Comparison of ENCODE assay signal across 28 mouse cellular contexts in the genomic region with DNA sequence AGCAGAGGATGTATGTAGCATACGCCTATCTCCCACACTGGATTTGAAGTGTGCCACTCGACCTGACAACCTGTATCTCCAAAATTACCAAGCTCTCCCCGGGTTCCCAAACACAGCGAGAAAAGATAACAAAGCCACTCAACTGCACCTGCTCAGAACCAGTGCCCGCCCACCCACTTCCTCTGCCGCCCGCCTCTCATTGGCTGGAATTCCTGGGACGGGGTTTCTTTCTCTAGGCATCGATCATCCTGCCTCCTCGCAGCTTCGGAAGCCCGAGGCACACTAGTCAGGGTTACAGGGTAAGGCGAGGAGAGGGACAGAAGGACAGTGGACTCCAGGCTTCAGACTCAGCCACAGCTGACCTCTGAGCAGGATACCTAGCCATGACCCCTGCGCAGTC. TPM values are rescaled to one million over a fixed set of nuclear protein-coding genes. Genes with fewer than 3 reads are reported as not detected.
DNase-seq lines count a peak whose midpoint lies in the region; ATAC-seq and TF ChIP-seq lines count a peak whose summit lies in the region.
"Had no signal": no experiment of that assay in that cellular context is flagged by ENCODE, and none has a peak within 500 bp of the region (broad histone marks: within the 10 kb centered on the region; RNA-seq: fewer than 3 reads in every experiment).

No protein-coding gene starts in this region.

- H3K27ac ChIP-seq in hindbrain, embryonic 10.5 days: 0 out of 2 replicates have a peak overlapping the region, but pooled peaks have one; percentile 40
- H3K27ac ChIP-seq in hindbrain, embryonic 12.5 days: no peak overlapping the region
- H3K27ac ChIP-seq in testis, adult 2 months (ENCODE audit: control insufficient read depth, insufficient read depth, low read depth, low read length): peak overlapping the region; percentile 55; the same call in 1 of the 2 replicates
- no peak overlapping the region for H3K27ac ChIP-seq in ES-Bruce4 (ENCODE audit: insufficient read depth, low read length)
- H3K27ac ChIP-seq: embryonic facial prominence, embryonic 13.5 days; embryonic facial prominence, embryonic 15.5 days; forebrain, embryonic 10.5 days; forebrain, embryonic 13.5 days; forebrain, embryonic 15.5 days had no signal

- TF ChIP-seq POLR2A in testis, adult 2 months (IDR thresholded peaks at IDR 0.05; ENCODE audit: control insufficient read depth, low read depth, low read length): no peak
- no peak for TF ChIP-seq POLR2A in ES-Bruce4 (IDR thresholded peaks at IDR 0.05; ENCODE audit: insufficient read depth, low read length)

- H3K9me3 ChIP-seq in hindbrain, embryonic 10.5 days: 0 out of 2 replicates have a peak, but pooled peaks cover 2% of the 10 kb centered on the region
- no peaks in the 10 kb centered on the region for H3K9me3 ChIP-seq in hindbrain, embryonic 12.5 days (replicated peaks)
- no peaks in the 10 kb centered on the region for H3K9me3 ChIP-seq in ES-Bruce4 (replicated peaks; ENCODE audit: control insufficient read depth, insufficient read depth, low read length, poor library complexity, severe bottlenecking)
- H3K9me3 ChIP-seq: embryonic facial prominence, embryonic 13.5 days; embryonic facial prominence, embryonic 15.5 days; forebrain, embryonic 10.5 days; forebrain, embryonic 13.5 days; forebrain, embryonic 15.5 days had no signal

- H3K9ac ChIP-seq in hindbrain, embryonic 12.5 days: no peak overlapping the region
- H3K9ac ChIP-seq in ES-Bruce4 (ENCODE audit: low read depth, poor library complexity, severe bottlenecking): peak overlapping the region; percentile 27; the same call in 1 of the 2 replicates
- H3K9ac ChIP-seq: embryonic facial prominence, embryonic 13.5 days; embryonic facial prominence, embryonic 15.5 days; forebrain, embryonic 13.5 days; forebrain, embryonic 15.5 days; forebrain, postnatal 0 days had no signal

- TF ChIP-seq EP300 in ES-Bruce4 (IDR thresholded peaks at IDR 0.05; ENCODE audit: insufficient read depth, low read depth, low read length): no peak

- no peak overlapping the region for H3K4me2 ChIP-seq in hindbrain, embryonic 12.5 days (replicated peaks)
- H3K4me2 ChIP-seq: embryonic facial prominence, embryonic 13.5 days; embryonic facial prominence, embryonic 15.5 days; forebrain, embryonic 13.5 days; forebrain, embryonic 15.5 days had no signal

- peaks cover 10% of the 10 kb centered on the region for H3K4me1 ChIP-seq in hindbrain, embryonic 10.5 days (replicated peaks)
- no peaks in the 10 kb centered on the region for H3K4me1 ChIP-seq in hindbrain, embryonic 12.5 days
- H3K4me1 ChIP-seq in testis, adult 2 months (ENCODE audit: control insufficient read depth, insufficient read depth, low read length): peaks cover 22% of the 10 kb centered on the region
- peaks cover 3% of the 10 kb centered on the region for H3K4me1 ChIP-seq in ES-Bruce4 (ENCODE audit: control insufficient read depth, insufficient read depth, low read length)
- H3K4me1 ChIP-seq: embryonic facial prominence, embryonic 13.5 days; forebrain, embryonic 13.5 days; forebrain, embryonic 15.5 days had no signal

- peaks cover 88% of the 10 kb centered on the region for H3K36me3 ChIP-seq in hindbrain, embryonic 10.5 days
- H3K36me3 ChIP-seq in hindbrain, embryonic 12.5 days: peaks cover 84% of the 10 kb centered on the region
- no peaks in the 10 kb centered on the region; the same call in 1 of the 2 replicates for H3K36me3 ChIP-seq in testis, adult 2 months (ENCODE audit: control insufficient read depth, insufficient read depth, low read length)
- H3K36me3 ChIP-seq in ES-Bruce4 (ENCODE audit: control insufficient read depth, insufficient read depth, low read length, poor library complexity, severe bottlenecking): no peaks in the 10 kb centered on the region

- no peak for ATAC-seq in hindbrain, embryonic 12.5 days (ENCODE audit: low FRiP score)
- ATAC-seq: forebrain, embryonic 13.5 days; forebrain, embryonic 15.5 days; forebrain, postnatal 0 days had no signal

- no peaks in the 10 kb centered on the region for H3K27me3 ChIP-seq in hindbrain, embryonic 10.5 days (ENCODE audit: insufficient read depth, poor library complexity, severe bottlenecking)
- H3K27me3 ChIP-seq in hindbrain, embryonic 12.5 days: no peaks in the 10 kb centered on the region
- H3K27me3 ChIP-seq in testis, adult 2 months (ENCODE audit: control insufficient read depth, insufficient read depth, low read length): no peaks in the 10 kb centered on the region
- H3K27me3 ChIP-seq in ES-Bruce4 (ENCODE audit: control insufficient read depth, insufficient read depth, low read length, poor library complexity, severe bottlenecking): no peaks in the 10 kb centered on the region
- H3K27me3 ChIP-seq: embryonic facial prominence, embryonic 13.5 days; embryonic facial prominence, embryonic 15.5 days; forebrain, embryonic 13.5 days; forebrain, embryonic 15.5 days had no signal

- H3K4me3 ChIP-seq in hindbrain, embryonic 10.5 days: no peak overlapping the region
- H3K4me3 ChIP-seq in hindbrain, embryonic 12.5 days: no peak overlapping the region
- H3K4me3 ChIP-seq in testis, adult 2 months (ENCODE audit: control insufficient read depth, low read depth, low read length): peak overlapping the region; percentile 75
- H3K4me3 ChIP-seq in ES-Bruce4 (ENCODE audit: low read depth, low read length): peak overlapping the region; percentile 10; the same call in 1 of the 2 replicates
- H3K4me3 ChIP-seq: embryonic facial prominence, embryonic 13.5 days; embryonic facial prominence, embryonic 15.5 days; erythroblast, embryonic 14.5 days; forebrain, embryonic 10.5 days; forebrain, embryonic 13.5 days; forebrain, embryonic 15.5 days had no signal

- DNase-seq in hindbrain, embryonic 10.5 days (ENCODE audit: low spot score): no peak
- no peak for DNase-seq in testis, postnatal 14 days (ENCODE audit: low spot score)
- DNase-seq in ZHBTc4 (ENCODE audit: low read depth, low spot score): peak; percentile 66
- DNase-seq in layer of hippocampus, postnatal 10 days (ENCODE audit: low spot score in 2 of 2): no peak
- DNase-seq in layer of hippocampus, postnatal 25 days (ENCODE audit: extremely low spot score in 1 of 2, low spot score in 1 of 2): no peak
- DNase-seq: adrenal gland, adult 2 months; adrenal gland, postnatal 10 days; adrenal gland, postnatal 25 days; cerebellum, adult 11 months; cerebellum, adult 18-20 months; cerebellum, adult 8-10 months; cerebellum, postnatal 14 days; embryo, embryonic 11 days; forebrain, postnatal 0 days had no signal

- no peak for TF ChIP-seq CTCF in testis, adult 2 months (IDR thresholded peaks at IDR 0.05; ENCODE audit: control insufficient read depth, insufficient read depth, insufficient replicate concordance, low read depth, low read length)
- TF ChIP-seq CTCF in ES-Bruce4 (IDR thresholded peaks at IDR 0.05; ENCODE audit: low read depth, low read length): no peak

- WGBS in hindbrain, embryonic 10.5 days: 84% methylated on average over 14 of the region's 14 CpGs
- 84% methylated on average over 14 of the region's 14 CpGs for WGBS in hindbrain, embryonic 12.5 days

RNA-seq across cellular contexts. Expression of gene Slc25a34, which starts 5.0 kb away (rescaled TPM):
- 0.10 TPM in 1 of 2 replicates, not detected in the other for polyA plus RNA-seq in hindbrain, embryonic 10.5 days (2016; fragmentation: Nextera tagmentation; extraction: Ambion mirVana)
- not detected in 2 replicates for polyA plus RNA-seq in hindbrain, embryonic 12.5 days (2016; fragmentation: Nextera tagmentation; extraction: Ambion mirVana)
- polyA plus RNA-seq in testis, adult 2 months (2012; rRNA removed): 2.2 and 2.9 TPM in 2 replicates
- polyA plus RNA-seq in ES-Bruce4 (2011; ENCODE audit: insufficient read depth, insufficient read length, low read depth, missing spikeins): 0.82 and 1.8 TPM in 2 replicates
- total RNA-seq in layer of hippocampus, postnatal 10 days (2021): 1 to 10 TPM; 2.4 TPM
- 1 to 10 TPM; 1.8 to 3.2 TPM for total RNA-seq in layer of hippocampus, postnatal 25 days (2021)
- total RNA-seq: MEL had no signal
- polyA plus RNA-seq: embryonic facial prominence, embryonic 11.5 days; embryonic facial prominence, embryonic 13.5 days; erythroblast, embryonic 14.5 days; forebrain, embryonic 10.5 days had no signal

RNA-seq across cellular contexts. Expression of gene Tmem82, which starts 10.2 kb away (rescaled TPM):
- 1.2 and 1.5 TPM in 2 replicates for polyA plus RNA-seq in hindbrain, embryonic 10.5 days (2016; fragmentation: Nextera tagmentation; extraction: Ambion mirVana)
- 0.29 and 0.50 TPM in 2 replicates for polyA plus RNA-seq in hindbrain, embryonic 12.5 days (2016; fragmentation: Nextera tagmentation; extraction: Ambion mirVana)
- polyA plus RNA-seq in testis, adult 2 months (2012; rRNA removed): 3.5 and 3.9 TPM in 2 replicates
- polyA plus RNA-seq in ES-Bruce4 (2011; ENCODE audit: insufficient read depth, insufficient read length, low read depth, missing spikeins): 3.4 and 4.5 TPM in 2 replicates
- under 1 TPM; 0.69 to 0.98 TPM for total RNA-seq in layer of hippocampus, postnatal 10 days (2021)
- total RNA-seq in layer of hippocampus, postnatal 25 days (2021): under 1 TPM; 0.44 to 0.45 TPM
- total RNA-seq: MEL had no signal
- polyA plus RNA-seq: C2C12 had no signal

RNA-seq across cellular contexts. Expression of gene Fblim1, which starts 22.8 kb away (rescaled TPM):
- polyA plus RNA-seq in hindbrain, embryonic 10.5 days (2016; fragmentation: Nextera tagmentation; extraction: Ambion mirVana): 33.7 and 34.4 TPM in 2 replicates
- polyA plus RNA-seq in hindbrain, embryonic 12.5 days (2016; fragmentation: Nextera tagmentation; extraction: Ambion mirVana): 49.1 and 57.9 TPM in 2 replicates
- 3.1 and 4.4 TPM in 2 replicates for polyA plus RNA-seq in testis, adult 2 months (2012; rRNA removed)
- 73.8 and 76.6 TPM in 2 replicates for polyA plus RNA-seq in ES-Bruce4 (2011; ENCODE audit: insufficient read depth, insufficient read length, low read depth, missing spikeins)
- 1 to 10 TPM; 4.6 to 5.0 TPM for total RNA-seq in layer of hippocampus, postnatal 10 days (2021)
- 1 to 10 TPM; 1.3 to 1.5 TPM for total RNA-seq in layer of hippocampus, postnatal 25 days (2021)
- total RNA-seq: common myeloid progenitor, adult 5-6 weeks; MEL had no signal

RNA-seq across cellular contexts. Expression of gene Plekhm2, which starts 36.0 kb away (rescaled TPM):
- 5.0 and 5.4 TPM in 2 replicates for polyA plus RNA-seq in hindbrain, embryonic 10.5 days (2016; fragmentation: Nextera tagmentation; extraction: Ambion mirVana)
- 6.3 and 7.6 TPM in 2 replicates for polyA plus RNA-seq in hindbrain, embryonic 12.5 days (2016; fragmentation: Nextera tagmentation; extraction: Ambion mirVana)
- 73.3 and 76.3 TPM in 2 replicates for polyA plus RNA-seq in testis, adult 2 months (2012; rRNA removed)
- 11.1 and 15.1 TPM in 2 replicates for polyA plus RNA-seq in ES-Bruce4 (2011; ENCODE audit: insufficient read depth, insufficient read length, low read depth, missing spikeins)
- 10 to 100 TPM; 55.8 to 57.4 TPM for total RNA-seq in layer of hippocampus, postnatal 10 days (2021)
- total RNA-seq in layer of hippocampus, postnatal 25 days (2021): 10 to 100 TPM; 59.1 to 69.1 TPM

RNA-seq across cellular contexts. Expression of gene Rsc1a1, which starts 56.7 kb away (rescaled TPM):
- 2.9 TPM in 1 of 2 replicates, not detected in the other for polyA plus RNA-seq in hindbrain, embryonic 10.5 days (2016; fragmentation: Nextera tagmentation; extraction: Ambion mirVana)
- polyA plus RNA-seq in hindbrain, embryonic 12.5 days (2016; fragmentation: Nextera tagmentation; extraction: Ambion mirVana): 0.43 TPM in 1 of 2 replicates, not detected in the other
- polyA plus RNA-seq in testis, adult 2 months (2012; rRNA removed): 3.6 and 4.1 TPM in 2 replicates
- polyA plus RNA-seq in ES-Bruce4 (2011; ENCODE audit: insufficient read depth, insufficient read length, low read depth, missing spikeins): 4.1 TPM in 1 of 2 replicates, not detected in the other
- 1 to 10 TPM in 1 of 2 experiments, under 1 TPM in 1; 0.87 to 1.6 TPM for total RNA-seq in layer of hippocampus, postnatal 10 days (2021)
- 1 to 10 TPM in 1 of 2 experiments, not detected in 1; 2.2 TPM for total RNA-seq in layer of hippocampus, postnatal 25 days (2021)
- total RNA-seq: adrenal gland, adult 2 months; adrenal gland, postnatal 25 days; adrenal gland, postnatal 4 days had no signal
- polyA plus RNA-seq: embryonic facial prominence, embryonic 13.5 days; embryonic facial prominence, embryonic 15.5 days; forebrain, embryonic 15.5 days had no signal

Comparison
In these comparisons a context has a peak if more than half of its experiments do, and no peak if none do; other contexts are left out.
1. H3K27ac ChIP-seq: peak in hindbrain, embryonic 10.5 days (single experiment) and testis, adult 2 months (single experiment); none in hindbrain, embryonic 12.5 days (single experiment) and ES-Bruce4 (single experiment).
2. H3K4me3 ChIP-seq: peak in testis, adult 2 months (single experiment) and ES-Bruce4 (single experiment); none in hindbrain, embryonic 10.5 days (single experiment) and hindbrain, embryonic 12.5 days (single experiment).